17 mouse cellular contexts compared by ENCODE assay signal in the genomic region with DNA sequence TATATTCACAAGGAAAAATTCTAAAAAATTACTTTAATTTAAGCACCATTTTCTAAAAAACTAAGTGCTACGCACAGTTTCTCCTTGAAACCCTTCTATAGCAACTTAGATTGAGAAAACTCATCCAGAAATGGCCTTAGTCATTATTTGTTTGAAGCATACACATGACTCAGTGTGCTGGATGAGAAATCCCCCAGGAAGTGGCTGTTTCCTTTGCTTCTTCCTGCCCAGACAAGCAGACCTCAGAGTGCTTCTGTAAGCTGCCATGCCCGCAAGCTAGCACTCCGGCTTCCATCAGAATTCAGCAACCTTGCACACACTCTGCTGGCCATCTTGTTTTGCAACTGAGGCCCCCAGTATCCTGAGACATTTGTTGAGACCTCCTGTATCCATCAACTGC.
DNase-seq lines count a peak whose midpoint lies in the region; ATAC-seq and TF ChIP-seq lines count a peak whose summit lies in the region.
"Had no signal": no experiment of that assay in that cellular context is flagged by ENCODE, and none has a peak within 500 bp of the region (broad histone marks: within the 10 kb centered on the region; RNA-seq: fewer than 3 reads in every experiment).

No protein-coding gene starts in this region.

- no peaks in the 10 kb centered on the region for H3K36me3 ChIP-seq in heart, postnatal 0 days (replicated peaks; ENCODE audit: control insufficient read depth, insufficient read depth, low read length)
- H3K36me3 ChIP-seq in forebrain, embryonic 13.5 days (ENCODE audit: poor library complexity, severe bottlenecking): no peaks in the 10 kb centered on the region
- no peaks in the 10 kb centered on the region for H3K36me3 ChIP-seq in midbrain, embryonic 15.5 days (replicated peaks)
- H3K36me3 ChIP-seq: heart, embryonic 12.5 days; midbrain, embryonic 10.5 days had no signal

- no peaks in the 10 kb centered on the region for H3K4me1 ChIP-seq in heart, postnatal 0 days (ENCODE audit: control insufficient read depth, insufficient read depth)
- no peaks in the 10 kb centered on the region for H3K4me1 ChIP-seq in forebrain, embryonic 13.5 days
- no peaks in the 10 kb centered on the region for H3K4me1 ChIP-seq in midbrain, embryonic 15.5 days
- H3K4me1 ChIP-seq: heart, embryonic 12.5 days had no signal

- H3K9me3 ChIP-seq in heart, postnatal 0 days (replicated peaks; ENCODE audit: control insufficient read depth, low read length): no peaks in the 10 kb centered on the region
- no peaks in the 10 kb centered on the region for H3K9me3 ChIP-seq in forebrain, embryonic 13.5 days (replicated peaks)
- no peaks in the 10 kb centered on the region for H3K9me3 ChIP-seq in midbrain, embryonic 15.5 days
- H3K9me3 ChIP-seq: heart, embryonic 12.5 days; midbrain, embryonic 10.5 days had no signal

- no peak for TF ChIP-seq CTCF in heart, postnatal 0 days (IDR thresholded peaks at IDR 0.05; ENCODE audit: low read depth)

- no peak overlapping the region for H3K27ac ChIP-seq in heart, postnatal 0 days (ENCODE audit: low read depth)
- no peak overlapping the region for H3K27ac ChIP-seq in forebrain, embryonic 13.5 days
- H3K27ac ChIP-seq in midbrain, embryonic 15.5 days: no peak overlapping the region
- H3K27ac ChIP-seq: midbrain, embryonic 10.5 days had no signal

- WGBS in heart, postnatal 0 days: 66% methylated on average over 3 of the region's 3 CpGs
- 92% methylated on average over 3 of the region's 3 CpGs for WGBS in forebrain, embryonic 13.5 days
- WGBS in midbrain, embryonic 15.5 days: 95% methylated on average over 3 of the region's 3 CpGs

- no peak overlapping the region for H3K4me3 ChIP-seq in heart, postnatal 0 days (ENCODE audit: low read depth, low read length)
- no peak overlapping the region for H3K4me3 ChIP-seq in forebrain, embryonic 13.5 days
- no peak overlapping the region for H3K4me3 ChIP-seq in midbrain, embryonic 15.5 days
- H3K4me3 ChIP-seq: heart, embryonic 12.5 days; midbrain, embryonic 10.5 days had no signal

- no peak for ATAC-seq in heart, postnatal 0 days (ENCODE audit: insufficient read depth, low read depth)
- ATAC-seq in megakaryocyte, adult 5-6 weeks (ENCODE audit: poor library complexity, severe bottlenecking): peak; percentile 58
- ATAC-seq in forebrain, embryonic 13.5 days: no peak
- ATAC-seq in midbrain, embryonic 15.5 days (replicated peaks): no peak
- ATAC-seq: intestine, postnatal 0 days had no signal

- intact Hi-C loops in heart, postnatal 14 days (cut with DNase I): no loop called here

- no peak overlapping the region for H3K4me2 ChIP-seq in heart, postnatal 0 days (ENCODE audit: low read depth, low read length)
- no peak overlapping the region for H3K4me2 ChIP-seq in forebrain, embryonic 13.5 days
- no peak overlapping the region for H3K4me2 ChIP-seq in midbrain, embryonic 15.5 days
- H3K4me2 ChIP-seq: heart, embryonic 12.5 days had no signal

- no peak for TF ChIP-seq EP300 in heart, postnatal 0 days (IDR thresholded peaks at IDR 0.05; ENCODE audit: low read depth)

- H3K9ac ChIP-seq in heart, postnatal 0 days (replicated peaks; ENCODE audit: low read depth, low read length): no peak overlapping the region
- no peak overlapping the region for H3K9ac ChIP-seq in forebrain, embryonic 13.5 days
- H3K9ac ChIP-seq in midbrain, embryonic 15.5 days: no peak overlapping the region
- H3K9ac ChIP-seq: heart, embryonic 12.5 days had no signal

- no peaks in the 10 kb centered on the region for H3K27me3 ChIP-seq in heart, postnatal 0 days (ENCODE audit: control insufficient read depth, insufficient read depth, low read length)
- no peaks in the 10 kb centered on the region for H3K27me3 ChIP-seq in forebrain, embryonic 13.5 days
- no peaks in the 10 kb centered on the region for H3K27me3 ChIP-seq in midbrain, embryonic 15.5 days (replicated peaks)
- H3K27me3 ChIP-seq: heart, embryonic 12.5 days had no signal

- peak; percentile 12 for DNase-seq in heart, postnatal 0 days (ENCODE audit: low spot score)
- no peak for DNase-seq in heart, postnatal 14 days
- DNase-seq in 3T3-L1 (ENCODE audit: low read depth, low spot score): peak; percentile 67
- peak; percentile 57 for DNase-seq in T-cell, adult 2 months (ENCODE audit: low spot score)
- DNase-seq in frontal cortex, adult 2 months (ENCODE audit: extremely low spot score in 1 of 2, low spot score in 1 of 2): no peak
- DNase-seq: adrenal gland, postnatal 25 days; gastrocnemius, postnatal 14 days; kidney, postnatal 4 days; lung, adult 2 months; right cerebral cortex, postnatal 14 days; thymus, postnatal 25 days had no signal

Comparison
In these comparisons a context has a peak if more than half of its experiments do, and no peak if none do; other contexts are left out.
1. DNase-seq: peak in heart, postnatal 0 days (single experiment), 3T3-L1 (single experiment) and T-cell, adult 2 months (single experiment); none in heart, postnatal 14 days (0 of 2) and frontal cortex, adult 2 months (0 of 2).